Mouse (Mus musculus): Measurements from ENCODE around the gene Gm12216. TPM values are rescaled to one million over a fixed set of nuclear protein-coding genes. Genes with fewer than 3 reads are reported as not detected.

Gm12216 gene
- total and polyA plus RNA-seq, 3 experiments, result 2.6 to 4.4 (median 2.6) TPM

- Histone ChIP-seq H3K36me3 (ENCODE audit: control insufficient read depth, insufficient read depth, low read length) (peaks cover 12% of the 10 kb centered on the region), H3K4me3 (peak overlapping the region; percentile 28), H3K27me3 (ENCODE audit: control insufficient read depth, insufficient read depth, low read length) (no peaks in the 10 kb centered on the region), H3K9ac (ENCODE audit: low read depth, low read length) (peak overlapping the region; percentile 33), H3K27ac (peak overlapping the region; percentile 26; the same call in 1 of the 2 replicates), H3K79me2 (replicated peaks; ENCODE audit: control insufficient read depth, insufficient read depth, low read length) (0 out of 2 replicates have a peak, but pooled peaks cover 1% of the 10 kb centered on the region), H3K4me1 (ENCODE audit: control insufficient read depth, insufficient read depth, low read length) (peaks cover 23% of the 10 kb centered on the region)
- intact Hi-C loops (cut with DNase I), result no loop called here
- WGBS, result 51% methylated on average over 9 of the region's 9 CpGs
- DNase-seq, result no peak
- TF ChIP-seq EP300 (IDR thresholded peaks at IDR 0.05; ENCODE audit: insufficient read depth, low read depth, low read length) (no peak), POLR2A (IDR thresholded peaks at IDR 0.05; ENCODE audit: insufficient read depth, low read depth, low read length) (no peak), CTCF (IDR thresholded peaks at IDR 0.05) (no peak)
Observed at GRCm38 (mm10) chr11:53772536-53772935, 86.5 kb downstream of the Gm12216 start.

GRCm38 (mm10) chr11:53771001-53771744, 87.9 kb downstream of the Gm12216 start:
- H3K4me3 ChIP-seq, result peak overlapping the region; percentile 74
- H3K27ac ChIP-seq, result peak overlapping the region; percentile 99
- no peak for TF ChIP-seq POLR2A (IDR thresholded peaks at IDR 0.05; ENCODE audit: insufficient read depth, low read depth, low read length)
- TF ChIP-seq EP300 (IDR thresholded peaks at IDR 0.05; ENCODE audit: insufficient read depth, low read depth, low read length), result 0 out of 2 replicates have a peak, but pooled peaks have one; percentile 23
- H3K4me1 ChIP-seq (ENCODE audit: control insufficient read depth, insufficient read depth, low read length), result peaks cover 23% of the 10 kb centered on the region
- 0 out of 2 replicates have a peak, but pooled peaks cover 1% of the 10 kb centered on the region for H3K79me2 ChIP-seq (replicated peaks; ENCODE audit: control insufficient read depth, insufficient read depth, low read length)
- no peak for DNase-seq
- peaks cover 9% of the 10 kb centered on the region for H3K36me3 ChIP-seq (ENCODE audit: control insufficient read depth, insufficient read depth, low read length)
- WGBS, result 50% methylated on average over 11 of the region's 11 CpGs
- no peaks in the 10 kb centered on the region for H3K27me3 ChIP-seq (ENCODE audit: control insufficient read depth, insufficient read depth, low read length)
- H3K9ac ChIP-seq (ENCODE audit: low read depth, low read length), result peak overlapping the region; percentile 58
- intact Hi-C loops (cut with DNase I), result no loop called here

GRCm38 (mm10) chr11:53770125-53770791, 88.8 kb downstream of the Gm12216 start:
- Histone ChIP-seq H3K79me2 (replicated peaks; ENCODE audit: control insufficient read depth, insufficient read depth, low read length) (0 out of 2 replicates have a peak, but pooled peaks cover 1% of the 10 kb centered on the region), H3K9ac (ENCODE audit: low read depth, low read length) (peak overlapping the region; percentile 97), H3K4me3 (peak overlapping the region; percentile 74), H3K36me3 (ENCODE audit: control insufficient read depth, insufficient read depth, low read length) (peaks cover 9% of the 10 kb centered on the region), H3K4me1 (ENCODE audit: control insufficient read depth, insufficient read depth, low read length) (peaks cover 23% of the 10 kb centered on the region), H3K27me3 (ENCODE audit: control insufficient read depth, insufficient read depth, low read length) (no peaks in the 10 kb centered on the region), H3K27ac (peak overlapping the region; percentile 99)
- TF ChIP-seq EP300 (IDR thresholded peaks at IDR 0.05; ENCODE audit: insufficient read depth, low read depth, low read length), result no peak
- TF ChIP-seq CTCF (IDR thresholded peaks at IDR 0.05), result peak; percentile 41
- intact Hi-C loops (cut with DNase I), result no loop called here
- peak; percentile 89 to 91 for DNase-seq
- WGBS, result under 1% methylated on average over 75 of the region's 75 CpGs

GRCm38 (mm10) chr11:53769760-53770124, 89.3 kb downstream of the Gm12216 start, which contains the start of gene Irf1:
TSS of gene Irf1 (plus strand) at chr11:53770014.
- peaks cover 7% of the 10 kb centered on the region for H3K36me3 ChIP-seq (ENCODE audit: control insufficient read depth, insufficient read depth, low read length)
- 0 out of 2 replicates have a peak, but pooled peaks cover 1% of the 10 kb centered on the region for H3K79me2 ChIP-seq (replicated peaks; ENCODE audit: control insufficient read depth, insufficient read depth, low read length)
- WGBS, result under 1% methylated on average over 40 of the region's 40 CpGs
- H3K4me3 ChIP-seq, result peak within 1 kb of the TSS; percentile 74
- peak within 1 kb of the TSS; percentile 97 for H3K9ac ChIP-seq (ENCODE audit: low read depth, low read length)
- peaks cover 20% of the 10 kb centered on the region for H3K4me1 ChIP-seq (ENCODE audit: control insufficient read depth, insufficient read depth, low read length)
- DNase-seq, result peak; percentile 95 to 98
- TF ChIP-seq CTCF (IDR thresholded peaks at IDR 0.05), result no peak
- peak; percentile 98 for TF ChIP-seq POLR2A (IDR thresholded peaks at IDR 0.05; ENCODE audit: insufficient read depth, low read depth, low read length)
- intact Hi-C loops (cut with DNase I), result loop anchor here (10.0 kb wide), 1 partner anchor 345 kb away; no protein-coding TSS in a partner anchor
- H3K27me3 ChIP-seq (ENCODE audit: control insufficient read depth, insufficient read depth, low read length), result no peaks in the 10 kb centered on the region
- H3K27ac ChIP-seq, result peak within 1 kb of the TSS; percentile 99

GRCm38 (mm10) chr11:53769185-53769576, 89.9 kb downstream of the Gm12216 start:
- peak overlapping the region; percentile 23 for H3K9ac ChIP-seq (ENCODE audit: low read depth, low read length)
- DNase-seq, result no peak
- WGBS, result 67% methylated on average over 12 of the region's 12 CpGs
- TF ChIP-seq CTCF (IDR thresholded peaks at IDR 0.05) (no peak), EP300 (IDR thresholded peaks at IDR 0.05; ENCODE audit: insufficient read depth, low read depth, low read length) (no peak), POLR2A (IDR thresholded peaks at IDR 0.05; ENCODE audit: insufficient read depth, low read depth, low read length) (no peak)
- peak overlapping the region; percentile 74 for H3K4me3 ChIP-seq
- H3K36me3 ChIP-seq (ENCODE audit: control insufficient read depth, insufficient read depth, low read length), result peaks cover 7% of the 10 kb centered on the region
- no peaks in the 10 kb centered on the region for H3K27me3 ChIP-seq (ENCODE audit: control insufficient read depth, insufficient read depth, low read length)
- intact Hi-C loops (cut with DNase I), result loop anchor here (10.0 kb wide), 1 partner anchor 346 kb away; no protein-coding TSS in a partner anchor
- peak overlapping the region; percentile 99 for H3K27ac ChIP-seq
- peaks cover 22% of the 10 kb centered on the region for H3K4me1 ChIP-seq (ENCODE audit: control insufficient read depth, insufficient read depth, low read length)
- H3K79me2 ChIP-seq (replicated peaks; ENCODE audit: control insufficient read depth, insufficient read depth, low read length), result 0 out of 2 replicates have a peak, but pooled peaks cover 1% of the 10 kb centered on the region
